Mouse (Mus musculus) spleen, postnatal 10 days (tissue): ENCODE measurements around the gene Dazap1.

ENCODE experiments used
- DNase-seq, 2 experiments: peaks; one replicate each; pipeline ENCODE4 v3.0.0; 2021 to 2022; ENCODE audit warnings: low spot score in 2 of 2

Gene Dazap1

DNA sequence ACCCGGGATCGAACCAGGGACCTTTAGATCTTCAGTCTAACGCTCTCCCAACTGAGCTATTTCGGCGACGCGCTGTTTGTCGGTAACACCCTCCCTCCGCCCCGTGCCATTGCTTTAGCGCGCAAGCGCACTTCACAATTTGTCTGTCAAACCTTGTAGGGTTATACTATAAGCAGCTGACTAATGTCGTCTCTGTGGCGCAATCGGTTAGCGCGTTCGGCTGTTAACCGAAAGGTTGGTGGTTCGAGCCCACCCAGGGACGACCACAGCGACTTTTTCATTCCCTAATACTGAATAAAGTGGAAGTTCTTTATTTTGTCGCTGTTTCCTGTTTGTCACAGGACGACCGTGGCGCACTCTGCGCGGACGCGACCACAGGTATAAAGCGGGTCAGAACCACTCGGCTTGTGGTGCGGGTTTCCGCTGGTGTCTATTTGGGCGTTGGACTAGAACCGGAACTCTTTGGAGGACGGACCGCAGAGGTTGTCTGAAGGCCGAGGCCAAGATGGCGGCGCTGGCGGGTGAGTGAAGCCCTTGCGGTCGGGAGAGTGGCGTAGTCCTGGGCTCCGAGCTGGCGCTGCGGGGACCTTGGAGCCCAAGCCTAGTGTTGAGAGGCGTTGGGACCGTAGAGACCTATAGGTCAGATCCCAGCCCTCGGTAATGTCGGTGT lies 12.2 kb upstream of the Dazap1 start, which contains the start of gene Ndufs7:
Gene Ndufs7 (plus strand): TSS at position 151 of the 670 bp plus-strand sequence.
- peak; percentile 94 to 96 for DNase-seq

DNA sequence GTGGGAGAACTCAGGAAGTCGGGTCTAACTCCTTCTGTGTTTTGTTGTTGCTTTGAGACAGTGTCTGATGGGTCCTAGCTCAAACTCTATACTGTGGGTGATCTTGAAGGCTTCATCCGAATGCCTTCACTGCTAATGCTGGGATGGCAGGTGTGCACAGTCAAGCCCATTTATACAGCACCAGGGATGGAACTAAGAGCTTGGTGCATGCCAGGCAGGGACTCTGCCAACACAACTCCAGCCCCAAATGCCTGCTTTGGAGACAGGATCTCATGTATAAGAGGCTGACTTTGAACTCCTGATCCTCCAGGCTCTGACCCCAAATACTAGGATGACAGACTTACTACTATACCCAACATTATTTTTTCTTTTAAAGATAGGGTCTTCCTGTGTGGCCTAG lies 11.2 kb upstream of the Dazap1 start:
- DNase-seq, result no peak

DNA sequence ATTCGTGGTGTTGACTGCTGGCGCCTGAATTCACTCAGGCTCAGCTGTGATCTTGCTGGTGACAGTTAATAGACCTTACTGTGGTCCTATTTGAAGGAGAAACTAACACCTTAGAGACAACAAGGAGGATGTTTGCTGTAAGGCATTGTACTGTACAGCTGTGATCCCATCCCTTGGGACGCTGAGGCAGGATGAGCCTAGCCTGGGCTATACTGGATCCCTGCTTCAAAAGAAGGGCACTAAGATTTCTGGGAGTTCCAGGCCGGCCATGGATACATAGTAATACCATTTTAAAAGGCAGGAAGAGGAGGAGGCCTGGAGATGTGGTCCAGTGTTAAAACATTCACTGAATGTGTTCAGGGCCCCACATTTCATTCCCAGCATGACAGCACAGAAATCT lies 10.7 kb upstream of the Dazap1 start:
- no peak for DNase-seq

DNA sequence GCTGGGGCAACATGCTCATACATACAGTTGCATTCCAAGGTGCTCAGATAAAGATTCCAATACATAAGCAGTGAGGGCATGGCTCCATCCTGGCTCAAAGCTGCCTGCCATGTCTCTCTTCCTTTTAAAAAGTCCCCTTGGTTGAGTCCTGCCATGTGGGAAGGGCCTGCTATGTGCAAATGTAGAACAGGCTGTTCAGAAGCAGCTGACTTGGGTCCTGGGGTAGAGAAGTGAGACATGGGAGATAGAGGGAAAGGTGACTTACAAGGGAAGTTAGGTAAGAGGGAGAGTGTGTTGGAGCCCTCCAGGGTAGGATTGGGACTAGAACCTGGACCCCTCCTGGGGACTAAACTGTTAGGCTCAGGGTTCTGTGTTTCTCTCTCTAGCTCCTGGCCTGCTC lies 9.3 kb upstream of the Dazap1 start:
- no peak for DNase-seq

DNA sequence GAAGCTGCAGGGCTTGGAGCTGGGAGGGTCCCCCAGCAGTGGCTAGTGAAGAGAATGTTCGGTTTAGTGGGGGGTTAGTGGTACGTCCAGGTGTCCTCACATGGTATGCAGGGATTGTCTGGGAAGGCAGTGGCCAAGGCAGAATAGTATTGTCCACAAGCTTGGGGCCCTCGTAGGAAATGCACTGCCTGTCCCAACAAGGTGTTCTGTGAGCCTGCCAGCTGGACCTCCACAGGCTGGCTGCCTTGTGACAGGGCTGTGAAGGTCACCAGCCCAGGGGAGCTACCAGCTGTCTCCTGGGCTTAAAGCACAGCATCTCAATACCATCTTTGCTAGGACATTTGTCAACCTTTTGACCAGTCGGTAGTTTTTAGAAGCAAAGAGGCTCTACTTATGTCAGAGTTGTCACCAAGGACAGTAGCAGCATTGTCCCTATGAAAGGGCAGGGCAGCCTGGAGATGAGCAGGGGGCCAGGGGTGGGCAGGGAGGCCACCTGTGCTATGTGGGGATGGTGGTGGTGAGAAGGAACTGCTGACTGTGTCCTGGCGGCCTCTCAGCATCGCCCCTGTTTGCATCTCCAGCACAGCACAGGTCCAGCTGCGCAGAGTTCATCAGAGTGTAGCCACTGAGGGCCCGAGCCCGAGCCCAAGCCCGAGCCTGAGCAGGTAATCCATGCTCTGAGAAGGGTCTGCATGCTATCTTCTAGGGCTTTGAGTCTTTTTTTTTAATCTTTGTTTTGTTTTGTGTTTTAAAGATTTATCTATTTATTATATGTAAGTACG lies 8.6 kb upstream of the Dazap1 start:
- DNase-seq, result no peak

DNA sequence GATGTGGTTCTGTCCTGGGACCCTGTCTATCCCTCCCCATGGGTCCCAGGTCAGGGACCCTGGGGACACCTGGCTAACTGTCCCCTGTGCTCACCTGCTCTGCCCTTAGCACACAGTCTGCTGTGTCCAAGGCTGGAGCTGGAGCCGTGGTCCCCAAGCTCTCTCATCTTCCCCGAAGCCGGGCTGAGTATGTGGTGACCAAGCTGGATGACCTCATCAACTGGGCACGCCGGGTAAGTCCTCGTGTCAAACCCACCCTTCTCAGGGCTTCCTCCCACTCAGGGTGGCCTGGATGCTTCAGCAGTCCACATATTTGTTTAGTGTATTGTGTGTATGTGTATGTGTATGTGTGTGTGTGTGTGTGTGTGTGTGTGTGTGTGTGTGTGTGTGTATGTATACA lies 7.7 kb upstream of the Dazap1 start:
- DNase-seq, result no peak

DNA sequence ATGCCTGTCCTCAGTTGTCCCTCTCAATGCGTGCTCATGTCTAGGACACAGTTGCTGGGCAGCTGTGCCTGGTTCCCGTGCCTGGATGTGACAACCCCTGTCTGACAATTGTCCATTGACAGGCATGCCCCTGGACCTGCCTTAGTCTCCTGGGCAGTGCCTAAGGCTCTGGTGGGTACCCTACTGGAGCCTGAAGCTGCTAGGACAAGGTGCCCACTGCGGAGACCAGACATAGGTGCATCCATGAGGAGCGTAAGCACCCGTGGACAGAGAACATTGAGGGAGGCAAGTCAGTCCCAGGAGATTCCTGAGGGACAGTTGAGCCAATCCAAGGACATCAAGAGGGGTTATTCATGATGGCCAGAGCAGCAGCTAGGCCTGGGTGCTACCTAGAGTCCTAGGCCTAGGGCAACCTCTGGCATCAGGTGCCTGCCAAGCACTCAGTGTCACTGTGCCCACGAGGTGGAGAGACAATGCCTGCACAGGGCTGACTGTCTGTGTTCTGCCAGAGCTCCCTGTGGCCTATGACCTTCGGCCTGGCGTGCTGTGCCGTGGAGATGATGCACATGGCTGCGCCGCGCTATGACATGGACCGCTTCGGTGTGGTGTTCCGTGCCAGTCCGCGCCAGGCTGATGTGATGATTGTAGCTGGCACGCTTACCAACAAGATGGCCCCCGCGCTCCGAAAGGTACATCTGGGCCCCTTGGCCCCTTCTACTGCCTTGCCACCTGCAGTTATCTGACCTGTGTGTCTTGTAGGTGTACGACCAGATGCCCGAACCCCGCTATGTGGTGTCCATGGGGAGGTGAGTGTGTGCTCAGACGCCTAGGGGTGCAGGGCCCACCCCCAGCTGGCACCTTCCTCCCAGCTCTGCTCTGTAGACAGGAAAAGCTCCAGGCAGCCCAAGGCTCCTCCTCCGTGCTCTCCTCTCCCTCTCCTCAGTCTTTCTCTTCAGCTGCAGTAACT lies 6.7 kb upstream of the Dazap1 start:
- DNase-seq, result no peak

DNA sequence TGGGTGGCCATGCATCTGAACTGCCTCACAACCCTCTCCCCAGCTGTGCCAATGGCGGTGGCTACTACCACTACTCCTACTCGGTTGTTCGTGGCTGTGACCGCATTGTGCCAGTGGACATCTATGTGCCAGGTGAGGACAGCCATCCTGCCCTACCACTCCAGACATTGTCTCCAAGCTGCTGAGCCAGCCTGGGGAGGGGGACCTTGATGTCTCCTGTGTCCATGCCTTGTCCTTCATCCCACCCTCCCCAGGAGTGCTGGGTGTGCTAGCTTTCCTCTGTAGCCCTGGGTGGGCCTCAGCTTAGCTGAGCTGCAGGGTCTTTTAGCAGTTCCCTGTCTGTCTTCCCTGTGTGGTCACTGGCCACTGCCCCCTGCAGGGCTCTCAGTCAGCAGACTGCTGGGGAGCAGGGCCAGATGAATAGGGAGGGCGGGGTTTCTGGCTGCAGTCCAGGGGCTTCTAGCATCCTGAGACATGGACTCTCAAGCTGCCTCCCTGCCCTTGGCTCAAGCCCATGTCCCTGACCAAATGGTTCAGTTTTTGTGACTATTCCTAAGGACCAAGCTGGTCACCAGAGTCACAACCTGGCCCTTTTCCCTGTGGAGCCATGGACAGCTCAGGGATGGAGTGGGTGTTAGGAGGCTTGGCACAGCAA lies 5.3 kb upstream of the Dazap1 start:
- no peak for DNase-seq

DNA sequence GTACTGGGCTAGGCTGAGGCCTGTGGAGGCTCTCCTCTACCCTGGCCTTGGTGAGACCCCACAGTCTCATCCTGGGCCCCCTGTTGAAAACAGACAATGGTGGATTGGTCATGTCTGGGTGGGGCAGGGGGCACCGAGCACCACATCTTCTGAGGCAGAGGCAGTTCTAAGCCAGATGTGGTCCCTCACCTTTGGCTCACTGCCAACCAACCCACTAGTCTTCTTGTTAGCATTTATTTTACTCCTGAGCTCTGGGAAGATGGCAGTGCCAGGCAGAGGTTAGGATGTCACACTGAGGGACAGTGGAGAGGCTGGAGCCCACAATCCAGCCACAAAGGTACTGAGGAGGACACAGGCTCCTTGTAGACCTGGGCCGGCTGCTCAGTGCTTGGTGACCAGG lies 3.4 kb upstream of the Dazap1 start:
- DNase-seq, result no peak

DNA sequence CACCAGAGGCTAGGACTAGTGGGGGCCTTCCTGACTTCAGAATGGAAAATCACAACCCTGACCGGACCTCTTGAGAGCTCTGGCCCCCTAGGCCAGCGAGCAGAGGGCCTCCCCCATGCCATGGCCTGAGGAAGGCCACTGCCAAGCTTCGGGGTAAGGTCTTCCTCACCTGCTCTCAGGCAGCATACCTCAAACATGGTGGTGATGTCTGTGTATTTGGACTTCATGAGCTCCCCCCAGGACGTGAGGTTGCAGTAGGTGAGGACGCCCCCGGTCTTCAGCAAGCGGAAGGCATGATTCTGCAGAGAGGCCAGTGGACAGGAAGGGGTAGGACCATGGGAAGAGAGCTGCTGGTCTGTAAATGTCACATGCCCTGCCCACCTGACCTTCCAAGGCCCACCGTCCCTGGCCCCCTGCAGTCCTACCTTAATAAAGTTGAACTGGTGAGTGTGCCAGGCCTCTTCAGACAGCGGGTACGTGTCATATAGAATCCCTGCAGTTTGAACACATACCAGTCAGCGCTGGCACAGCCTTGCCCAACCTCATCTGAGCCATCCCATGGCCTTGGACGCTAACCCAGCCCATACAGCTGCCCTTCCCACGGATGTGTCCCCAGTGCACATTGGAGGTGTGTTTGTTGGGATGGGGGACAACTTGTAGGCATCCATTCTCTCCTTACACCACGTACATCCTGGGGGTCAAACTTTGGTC lies 2.4 kb upstream of the Dazap1 start:
- DNase-seq, result no peak

DNA sequence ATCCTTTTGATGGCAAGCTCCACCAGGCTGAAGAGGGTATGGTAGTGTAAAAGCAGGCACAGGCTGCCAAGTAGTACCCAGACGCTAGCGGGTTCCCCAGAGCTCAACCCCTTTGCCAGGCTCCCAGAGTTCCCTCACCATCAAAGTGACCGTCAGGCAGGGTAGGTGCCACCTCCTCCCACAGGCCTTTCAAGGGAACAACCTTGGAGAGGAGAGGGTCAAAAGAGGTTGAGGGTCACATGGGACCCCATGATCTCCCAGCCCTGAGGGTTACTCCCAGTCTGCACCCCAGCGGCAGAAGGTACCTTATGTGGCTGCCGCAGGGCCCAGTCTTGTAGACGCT lies 1.9 kb upstream of the Dazap1 start:
- no peak for DNase-seq

DNA sequence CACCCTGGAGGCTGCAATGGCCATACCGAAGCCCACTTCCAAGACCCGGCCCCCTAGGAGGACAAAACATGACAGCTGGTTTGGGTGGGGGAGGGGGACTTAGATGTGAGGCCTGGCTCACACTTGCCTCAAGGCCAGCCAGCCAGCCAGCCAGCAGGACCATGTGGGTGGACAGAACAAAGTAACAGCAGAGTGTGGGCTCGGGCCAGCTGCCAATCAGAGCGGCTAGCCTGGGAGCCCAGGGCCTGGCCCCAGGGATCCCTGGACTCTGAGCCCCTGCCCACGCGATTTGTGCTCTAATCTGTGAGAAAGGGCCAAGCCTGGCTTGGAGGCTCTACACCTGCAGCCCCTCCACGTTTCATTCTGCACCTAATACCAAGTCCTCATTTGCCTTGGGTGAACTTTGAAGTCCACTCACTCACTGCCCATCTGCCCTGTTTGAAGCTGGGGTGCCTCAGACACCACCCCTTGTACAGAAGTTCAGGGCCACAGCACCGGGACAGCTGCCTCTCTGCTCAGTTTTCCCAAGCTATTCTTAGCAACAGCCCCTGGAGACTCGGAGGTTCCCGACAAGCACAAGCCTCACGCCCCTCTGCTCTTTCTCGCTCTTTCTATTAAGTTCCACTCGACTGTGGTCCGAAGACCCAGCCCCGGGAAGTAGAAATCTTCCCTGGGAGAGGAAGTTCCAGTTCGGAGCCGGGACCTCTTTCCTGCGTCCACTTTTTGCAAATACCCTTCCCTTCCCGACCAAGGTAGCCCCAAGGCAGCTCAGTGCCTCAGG lies 1.2 kb upstream of the Dazap1 start:
- no peak for DNase-seq

DNA sequence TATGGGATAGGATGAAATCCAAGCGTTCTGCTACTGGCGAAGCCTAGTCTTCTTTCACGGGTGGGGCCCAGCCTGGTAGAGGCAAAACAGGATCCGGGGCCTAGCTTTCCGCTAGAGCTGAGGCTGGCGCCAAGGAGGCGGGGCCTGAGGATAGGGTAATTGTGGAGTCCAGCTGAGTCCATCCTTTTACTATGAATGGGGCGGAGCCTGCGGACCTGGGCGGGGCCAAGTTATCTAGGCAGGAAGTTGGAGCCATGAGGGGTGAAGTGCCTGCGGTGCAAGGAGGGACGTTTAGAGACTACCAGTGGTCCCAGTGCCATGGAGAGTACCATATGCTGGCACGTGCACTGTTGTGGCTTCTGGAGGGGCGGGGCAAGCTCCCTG lies 291 bp downstream of the Dazap1 start:
- DNase-seq, result peak; percentile 87 to 96

DNA sequence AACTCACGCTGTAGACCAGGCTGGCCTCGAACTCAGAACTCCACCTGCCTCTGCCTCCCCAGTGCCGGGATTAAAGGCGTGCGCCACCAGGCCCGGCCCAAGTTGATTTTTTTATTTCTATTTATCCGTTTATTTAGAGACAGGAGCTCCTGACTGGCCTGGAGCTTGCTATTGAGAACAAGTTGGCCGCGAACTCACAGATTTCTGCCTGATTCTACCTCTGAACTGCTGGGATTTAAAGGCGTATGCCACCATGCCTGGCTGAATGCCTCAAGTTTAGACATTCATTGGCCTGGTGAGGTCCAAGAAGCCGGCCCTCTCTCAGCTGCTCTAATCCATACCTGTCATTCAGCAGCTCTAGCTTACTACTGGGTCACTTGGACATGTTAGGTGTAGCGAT lies 883 bp downstream of the Dazap1 start:
- no peak for DNase-seq

DNA sequence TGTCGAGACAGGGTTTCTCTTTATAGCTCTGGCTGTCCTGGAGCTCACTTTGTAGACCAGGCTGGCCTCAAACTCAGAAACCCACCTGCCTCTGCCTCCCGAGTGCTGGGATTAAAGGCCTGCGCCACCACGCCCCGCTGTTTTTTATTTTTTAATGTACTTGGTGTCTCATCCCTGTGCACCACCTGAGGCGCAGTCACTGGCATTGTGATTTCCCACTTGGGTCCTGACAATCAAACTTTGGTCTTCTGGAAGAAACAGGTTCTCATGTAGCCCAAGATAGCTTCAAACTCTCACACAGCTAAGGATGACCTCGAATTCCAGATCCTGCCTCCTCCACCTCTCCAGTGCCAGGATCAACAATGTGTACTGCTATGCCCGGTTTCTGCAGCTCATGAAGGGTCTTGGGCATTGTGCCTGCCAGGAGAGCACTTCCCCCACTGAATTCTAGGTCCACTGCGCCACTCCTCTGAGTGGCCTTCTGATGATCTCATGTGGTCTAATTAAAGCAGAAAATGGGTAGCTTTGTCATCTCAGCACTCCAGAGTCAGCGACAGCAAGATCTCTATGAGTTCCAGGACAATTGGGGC lies 1.6 kb downstream of the Dazap1 start:
- DNase-seq, result no peak

DNA sequence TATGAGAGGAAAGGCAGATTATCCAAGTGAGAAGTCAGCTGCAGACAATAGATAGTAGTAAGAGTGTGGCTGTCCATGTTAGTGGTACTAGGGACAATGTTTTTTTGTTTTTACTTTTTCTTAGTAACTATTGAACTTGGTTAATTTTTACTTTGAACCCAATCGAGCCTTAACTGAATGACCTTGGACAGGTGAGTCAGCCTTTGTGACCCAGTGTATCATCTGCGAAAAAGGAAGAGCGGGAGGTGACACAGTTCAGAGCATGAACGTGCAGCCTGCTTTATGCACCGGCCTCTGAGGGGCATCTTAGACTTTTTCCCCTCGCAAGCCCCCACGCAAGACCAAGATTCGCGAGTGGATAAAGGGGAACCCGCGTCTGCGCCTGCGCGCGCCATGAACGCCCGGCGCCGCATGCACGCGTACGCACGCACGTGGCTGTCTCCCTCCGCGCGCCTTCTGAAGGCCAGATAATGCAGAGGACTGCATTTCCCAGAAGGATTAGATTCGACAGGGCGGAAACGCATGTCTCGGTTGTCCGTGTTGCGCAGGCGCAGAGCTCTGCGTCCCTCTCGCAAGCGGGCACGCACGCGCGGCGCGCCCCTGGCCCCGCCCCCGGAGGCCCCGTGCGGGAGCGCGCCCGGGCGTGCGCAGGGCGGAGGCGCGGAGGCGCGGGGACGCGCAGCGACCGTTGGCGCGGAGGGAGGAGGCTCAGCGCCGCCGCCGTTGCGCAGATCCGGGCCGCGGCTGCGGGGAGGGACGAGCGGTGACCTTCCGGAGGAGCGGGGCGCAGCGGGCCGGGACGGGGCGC lies 3.3 kb downstream of the Dazap1 start:
- DNase-seq, result peak; percentile 97 to 99

DNA sequence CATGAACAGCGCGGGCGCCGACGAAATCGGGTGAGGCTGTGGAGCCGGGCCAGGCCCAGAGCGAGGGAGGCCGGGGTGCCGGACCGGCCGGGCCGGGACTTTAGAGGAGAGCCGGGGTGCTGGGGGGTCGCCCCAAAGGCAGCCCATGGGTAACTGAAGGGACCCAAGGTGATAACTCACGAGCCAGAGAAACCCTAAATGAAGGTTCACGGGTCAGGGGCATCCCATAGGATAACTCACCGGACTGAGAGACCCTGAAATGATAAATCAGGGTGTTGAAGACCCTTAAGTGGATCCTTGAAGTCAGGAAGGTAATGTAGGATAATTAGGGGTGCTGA lies 3.8 kb downstream of the Dazap1 start:
- DNase-seq, result no peak

DNA sequence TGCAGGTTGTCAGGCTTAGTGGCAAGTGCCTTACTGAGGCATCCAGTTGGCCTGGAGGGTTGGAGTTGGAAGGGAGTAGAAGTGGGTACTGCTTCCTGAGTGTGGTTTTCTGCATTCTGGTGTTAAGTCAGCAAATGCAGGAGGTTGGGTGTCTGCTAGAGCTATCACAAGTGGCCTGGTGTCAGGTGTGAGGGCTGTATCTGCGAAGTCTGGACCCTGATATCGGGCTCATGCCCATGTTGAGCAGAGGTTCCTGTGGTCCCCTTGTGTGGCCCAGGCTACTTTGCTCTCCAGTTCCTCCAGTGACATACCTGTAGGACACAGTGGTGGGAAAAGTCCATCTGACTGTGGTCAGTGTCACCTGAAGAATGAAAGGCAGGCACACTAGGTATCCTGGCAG lies 8.8 kb downstream of the Dazap1 start:
- no peak for DNase-seq

DNA sequence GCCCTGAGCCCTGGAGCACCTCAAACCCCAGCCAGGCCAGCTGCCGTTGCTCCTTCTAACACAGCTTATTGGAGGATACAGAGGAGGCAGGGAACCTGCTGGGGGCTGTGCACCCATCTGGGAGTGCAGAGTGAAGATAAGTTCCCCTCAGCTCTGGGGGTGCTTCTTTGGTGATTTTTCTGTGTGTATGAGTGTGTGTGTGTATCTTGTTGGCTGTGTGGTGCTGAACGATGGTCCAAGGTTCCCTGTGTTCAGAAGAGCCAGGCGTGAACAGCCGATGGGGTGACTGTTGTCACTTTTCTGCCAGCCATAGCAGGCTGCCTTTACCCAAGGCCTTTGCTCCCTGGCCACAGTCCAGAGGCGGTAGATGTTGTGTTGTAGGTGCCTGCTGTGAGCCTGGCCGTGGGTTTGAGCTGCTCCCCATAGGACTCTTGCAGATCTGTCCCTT lies 9.5 kb downstream of the Dazap1 start:
- DNase-seq, result peak in 1 of 2 experiments; percentile 47
